Mouse (Mus musculus) ovary, postnatal 14 days (tissue): ENCODE results near the gene Vps37b.

Experiments
- DNase-seq: peaks from one replicate; pipeline ENCODE4 v3.0.0; 2022; ENCODE audit warnings: low spot score

The Vps37b gene

GRCm38 (mm10) chr5:124021701-124022100 is 10.4 kb downstream of the Vps37b start:
- DNase-seq, result no peak

- no peak for DNase-seq
Measured at GRCm38 (mm10) chr5:124021148-124021547, 10.9 kb downstream of the Vps37b start.

- DNase-seq, result no peak
Measured at GRCm38 (mm10) chr5:124019348-124020216, 12.5 kb downstream of the Vps37b start.

- DNase-seq, result no peak
Measured at GRCm38 (mm10) chr5:124018651-124019050, 13.4 kb downstream of the Vps37b start.

- no peak for DNase-seq
Measured at GRCm38 (mm10) chr5:124017941-124018340, 14.1 kb downstream of the Vps37b start.

- DNase-seq, result no peak
Measured at GRCm38 (mm10) chr5:124016291-124016821, 15.7 kb downstream of the Vps37b start.

- DNase-seq, result no peak
Measured at GRCm38 (mm10) chr5:124015727-124016126, 16.3 kb downstream of the Vps37b start.

- no peak for DNase-seq
Measured at GRCm38 (mm10) chr5:124014791-124015251, 17.2 kb downstream of the Vps37b start.

- DNase-seq, result no peak
Measured at GRCm38 (mm10) chr5:124014180-124014579, 17.9 kb downstream of the Vps37b start.

- DNase-seq, result no peak
Measured at GRCm38 (mm10) chr5:124013747-124014146, 18.3 kb downstream of the Vps37b start.

GRCm38 (mm10) chr5:124012885-124013284 is 19.2 kb downstream of the Vps37b start:
- no peak for DNase-seq

- DNase-seq, result no peak
Measured at GRCm38 (mm10) chr5:124011927-124012326, 20.1 kb downstream of the Vps37b start.

GRCm38 (mm10) chr5:124010910-124011655 is 21.0 kb downstream of the Vps37b start:
- DNase-seq, result peak; percentile 63

GRCm38 (mm10) chr5:124010077-124010476 is 22.0 kb downstream of the Vps37b start:
- DNase-seq, result no peak

GRCm38 (mm10) chr5:124006891-124007491 is 25.1 kb downstream of the Vps37b start:
- DNase-seq, result no peak

- no peak for DNase-seq
Measured at GRCm38 (mm10) chr5:124006082-124006873, 25.8 kb downstream of the Vps37b start.

GRCm38 (mm10) chr5:124005591-124005990 is 26.5 kb downstream of the Vps37b start:
- DNase-seq, result no peak

GRCm38 (mm10) chr5:124005151-124005500 is 26.9 kb downstream of the Vps37b start:
- no peak for DNase-seq

- DNase-seq, result no peak
Measured at GRCm38 (mm10) chr5:124004356-124005150, 27.5 kb downstream of the Vps37b start.

- no peak for DNase-seq
Measured at GRCm38 (mm10) chr5:124003375-124003774, 28.7 kb downstream of the Vps37b start.

GRCm38 (mm10) chr5:124002876-124003275 is 29.2 kb downstream of the Vps37b start:
- DNase-seq, result no peak
